Mouse (Mus musculus) heart, adult 2 months (tissue): ENCODE measurements around the gene Fut1. TPM values are rescaled to one million over a fixed set of nuclear protein-coding genes. Genes with fewer than 3 reads are reported as not detected.
A peak's percentile ranks its signal among the peaks of the same experiment; 100 is the strongest.

Experiments used
- DNase-seq, 2 experiments: peaks; one replicate each; pipeline ENCODE4 v3.0.0; 2021
- H3K27ac ChIP-seq: fragments of 200-600 bp; 2 replicates; pipeline ENCODE4 v1.8.1; 2022
- H3K27me3 ChIP-seq: fragments of 200-500 bp; 2 replicates; pipeline ENCODE4 v1.6.1; 2012; ENCODE audit warnings: mild to moderate bottlenecking, low read length, inconsistent platforms, mixed read lengths; ENCODE audit not compliant: control insufficient read depth, insufficient read depth
- H3K36me3 ChIP-seq: fragments of 200-500 bp; 2 replicates; pipeline ENCODE4 v1.6.1; 2012; ENCODE audit warnings: low read length, inconsistent platforms; ENCODE audit not compliant: control insufficient read depth, insufficient read depth
- H3K4me1 ChIP-seq: fragments of 200-500 bp; 2 replicates; pipeline ENCODE4 v1.6.1; 2011; ENCODE audit warnings: low read length; ENCODE audit not compliant: control insufficient read depth, insufficient read depth
- H3K4me3 ChIP-seq: fragments of 200-600 bp; 2 replicates; pipeline ENCODE4 v1.8.1; 2022
- H3K79me2 ChIP-seq: fragments of 200-500 bp; replicated peaks from 2 replicates; pipeline ENCODE4 v1.6.1; 2012; ENCODE audit warnings: mild to moderate bottlenecking, inconsistent platforms, low read length, moderate library complexity, mixed read lengths; ENCODE audit not compliant: control insufficient read depth, insufficient read depth
- H3K9ac ChIP-seq: fragments of 200-500 bp; 2 replicates; pipeline ENCODE4 v1.6.1; 2012; ENCODE audit warnings: low read depth, mild to moderate bottlenecking, control low read depth, inconsistent platforms, low read length, mixed read lengths
- CTCF ChIP-seq: fragments of 200-600 bp; IDR thresholded peaks from 2 replicates; pipeline ENCODE4 v1.8.1; 2022; ENCODE audit warnings: antibody characterized with exemption, mild to moderate bottlenecking, moderate library complexity
- EP300 ChIP-seq: fragments of 200-500 bp; IDR thresholded peaks from 2 replicates; pipeline ENCODE4 v1.6.1; 2011; ENCODE audit warnings: low read depth, low read length, control low read depth; ENCODE audit not compliant: insufficient read depth
- POLR2A ChIP-seq: fragments of 200-500 bp; IDR thresholded peaks from 2 replicates; pipeline ENCODE4 v1.6.1; 2011; ENCODE audit warnings: mild to moderate bottlenecking, low read depth, low read length, control low read depth; ENCODE audit not compliant: insufficient read depth
- WGBS: fragments of 180-500 bp; shearing (Covaris S2); methylation state at CpG from one replicate; pipeline ENCODE4 v1.1.7; 2018; 5-methylcytosine and 5-hydroxymethylcytosine counted together
- intact Hi-C: fragments of 180-260 bp; cut with DNase I; formaldehyde crosslinking; loops from one replicate; pipeline ENCODE4 v1.15.1; 2025
- polyA plus RNA-seq: library from polyadenylated mRNA; depleted of rRNA; stranded (reverse); fragments of >200 nt; gene quantifications from 2 replicates; pipeline ENCODE4 v1.2.3, GENCODE M21; 2012
- total RNA-seq, 2 experiments: library from RNA; stranded (reverse); gene quantifications; 2 replicates each; pipeline ENCODE4 v1.2.3; 2021

Fut1 gene
- total and polyA plus RNA-seq, 3 experiments: 0.25 TPM; not detected in 2

GRCm38 (mm10) chr7:45597013-45597412, 20.1 kb upstream of the Fut1 start:
- TF ChIP-seq CTCF (no peak), EP300 (no peak), POLR2A (no peak)
- Histone ChIP-seq H3K4me1 (no peaks in the 10 kb centered on the region), H3K36me3 (no peaks in the 10 kb centered on the region), H3K27me3 (no peaks in the 10 kb centered on the region), H3K27ac (no peak overlapping the region), H3K9ac (no peak overlapping the region), H3K79me2 (no peaks in the 10 kb centered on the region), H3K4me3 (no peak overlapping the region)
- intact Hi-C loops: loop anchor here (2.0 kb wide), 1 partner anchor 16 kb away; no protein-coding TSS in a partner anchor
- no peak for DNase-seq
- WGBS: 90% methylated on average over 5 of the region's 5 CpGs

- H3K79me2 ChIP-seq: no peaks in the 10 kb centered on the region
- no peak overlapping the region for H3K27ac ChIP-seq
- H3K36me3 ChIP-seq: no peaks in the 10 kb centered on the region
- no peaks in the 10 kb centered on the region for H3K27me3 ChIP-seq
- TF ChIP-seq EP300 (no peak), POLR2A (no peak), CTCF (no peak)
- intact Hi-C loops: loop anchor here (2.0 kb wide), 1 partner anchor 15 kb away; no protein-coding TSS in a partner anchor
- H3K4me1 ChIP-seq: no peaks in the 10 kb centered on the region
- no peak overlapping the region for H3K4me3 ChIP-seq
- 94% methylated on average over 6 of the region's 6 CpGs for WGBS
- no peak for DNase-seq
- H3K9ac ChIP-seq: no peak overlapping the region
These were observed 19.6 kb upstream of the Fut1 start for GRCm38 (mm10) chr7:45597527-45597926.

GRCm38 (mm10) chr7:45598960-45599879, 17.9 kb upstream of the Fut1 start:
- H3K9ac ChIP-seq: no peak overlapping the region
- intact Hi-C loops: no loop called here

GRCm38 (mm10) chr7:45605704-45606289, 11.3 kb upstream of the Fut1 start:
- H3K79me2 ChIP-seq: no peaks in the 10 kb centered on the region
- H3K9ac ChIP-seq: no peak overlapping the region
- H3K27ac ChIP-seq: no peak overlapping the region
- no peak overlapping the region for H3K4me3 ChIP-seq
- no peak for DNase-seq
- H3K4me1 ChIP-seq: no peaks in the 10 kb centered on the region
- TF ChIP-seq EP300 (no peak), POLR2A (no peak), CTCF (no peak)
- WGBS: 57% methylated on average over 9 of the region's 9 CpGs
- H3K36me3 ChIP-seq: no peaks in the 10 kb centered on the region
- intact Hi-C loops: no loop called here
- H3K27me3 ChIP-seq: no peaks in the 10 kb centered on the region

More at GRCm38 (mm10) chr7:45598960-45599879, 17.9 kb upstream of the Fut1 start:
- 52% methylated on average over 18 of the region's 18 CpGs for WGBS
- Histone ChIP-seq H3K27me3 (no peaks in the 10 kb centered on the region), H3K36me3 (no peaks in the 10 kb centered on the region), H3K79me2 (no peaks in the 10 kb centered on the region), H3K27ac (no peak overlapping the region), H3K4me1 (no peaks in the 10 kb centered on the region), H3K4me3 (no peak overlapping the region)
- no peak for DNase-seq
- no peak for TF ChIP-seq EP300
- TF ChIP-seq POLR2A: no peak

- H3K27ac ChIP-seq: no peak overlapping the region
- H3K4me1 ChIP-seq: no peaks in the 10 kb centered on the region
- no peak for DNase-seq
- H3K79me2 ChIP-seq: no peaks in the 10 kb centered on the region
- WGBS: 74% methylated on average over 1 of the region's 1 CpGs
- H3K9ac ChIP-seq: no peak overlapping the region
- no peaks in the 10 kb centered on the region for H3K36me3 ChIP-seq
- TF ChIP-seq EP300: no peak
- TF ChIP-seq CTCF: no peak
- no peak for TF ChIP-seq POLR2A
- H3K27me3 ChIP-seq: no peaks in the 10 kb centered on the region
- no peak overlapping the region for H3K4me3 ChIP-seq
- intact Hi-C loops: no loop called here
These were observed 7.6 kb upstream of the Fut1 start for GRCm38 (mm10) chr7:45609511-45609910.

GRCm38 (mm10) chr7:45616277-45616676, 812 bp upstream of the Fut1 start:
- Histone ChIP-seq H3K79me2 (no peaks in the 10 kb centered on the region), H3K9ac (no peak overlapping the region), H3K4me3 (no peak overlapping the region), H3K27ac (no peak overlapping the region), H3K27me3 (no peaks in the 10 kb centered on the region), H3K36me3 (no peaks in the 10 kb centered on the region), H3K4me1 (no peaks in the 10 kb centered on the region; the same call in 1 of the 2 replicates)
- DNase-seq: peak in 1 of 2 experiments; percentile 28
- WGBS: 51% methylated on average over 6 of the region's 6 CpGs
- intact Hi-C loops: no loop called here
- no peak for TF ChIP-seq CTCF
- no peak for TF ChIP-seq POLR2A
- TF ChIP-seq EP300: no peak
